Mouse (Mus musculus) spleen, adult 2 months (tissue): ENCODE data around the gene Dhx37. TPM values are rescaled to one million over a fixed set of nuclear protein-coding genes. Genes with fewer than 3 reads are reported as not detected.
"Not testable (repeated sequence)": the region's sequence is repeated elsewhere in the genome, so short reads cannot be mapped to it uniquely, and the experiment has no call there.

Experiments
- DNase-seq, 2 experiments: peaks; one replicate each; pipeline versions ENCODE4 v3.0.0 to v3.0.0-alpha.2; 2012 to 2021; ENCODE audit warnings: low spot score in 2 of 2, low read depth in 1 of 2
- H3K27ac ChIP-seq: fragments of 200-500 bp; 2 replicates; pipeline ENCODE4 v1.5.1; 2012; ENCODE audit warnings: low read length, inconsistent platforms; ENCODE audit not compliant: insufficient read depth
- H3K27me3 ChIP-seq: fragments of 200-500 bp; 2 replicates; pipeline ENCODE4 v1.6.1; 2012; ENCODE audit warnings: mild to moderate bottlenecking, moderate library complexity, low read length, inconsistent platforms; ENCODE audit not compliant: control insufficient read depth, insufficient read depth
- H3K36me3 ChIP-seq: fragments of 200-500 bp; 2 replicates; pipeline ENCODE4 v1.6.1; 2012; ENCODE audit warnings: mild to moderate bottlenecking, low read length, inconsistent platforms; ENCODE audit not compliant: control insufficient read depth, insufficient read depth
- H3K4me1 ChIP-seq: fragments of 200-500 bp; 2 replicates; pipeline ENCODE4 v1.6.1; 2011; ENCODE audit warnings: inconsistent platforms; ENCODE audit not compliant: control insufficient read depth, insufficient read depth, insufficient read length
- H3K4me3 ChIP-seq: fragments of 200-500 bp; 2 replicates; pipeline ENCODE4 v1.5.1; 2011; ENCODE audit warnings: mild to moderate bottlenecking, inconsistent platforms; ENCODE audit not compliant: insufficient read depth, insufficient read length; ENCODE audit errors: extremely low read depth
- CTCF ChIP-seq: fragments of 200-500 bp; IDR thresholded peaks from 2 replicates; pipeline ENCODE4 v1.5.1; 2011; ENCODE audit warnings: mild to moderate bottlenecking, inconsistent platforms; ENCODE audit not compliant: insufficient read depth, insufficient read length, insufficient replicate concordance; ENCODE audit errors: extremely low read depth
- POLR2A ChIP-seq: fragments of 200-500 bp; IDR thresholded peaks from 2 replicates; pipeline ENCODE4 v1.6.1; 2011; ENCODE audit warnings: low read depth, low read length, inconsistent platforms
- WGBS: fragments of 180-500 bp; shearing (Covaris S2); methylation state at CpG from one replicate; pipeline ENCODE4 v1.1.7; 2018; 5-methylcytosine and 5-hydroxymethylcytosine counted together
- polyA plus RNA-seq: library from polyadenylated mRNA; depleted of rRNA; stranded (reverse); fragments of >200 nt; gene quantifications from 2 replicates; pipeline ENCODE4 v1.2.3, GENCODE M21; 2012

The Dhx37 gene
- polyA plus RNA-seq, 1 experiment, result 17.0 TPM

GRCm38 (mm10) chr5:125426343-125426742, 7.6 kb downstream of the Dhx37 start:
- Histone ChIP-seq H3K4me3 (no peak overlapping the region), H3K27me3 (no peaks in the 10 kb centered on the region), H3K27ac (no peak overlapping the region), H3K4me1 (no peaks in the 10 kb centered on the region), H3K36me3 (peaks cover 68% of the 10 kb centered on the region)
- TF ChIP-seq POLR2A, result no peak
- no peak for TF ChIP-seq CTCF
- DNase-seq, result no peak
- 86% methylated on average over 10 of the region's 10 CpGs for WGBS

GRCm38 (mm10) chr5:125425698-125426276, 8.1 kb downstream of the Dhx37 start:
- DNase-seq, result no peak
- H3K36me3 ChIP-seq, result peaks cover 69% of the 10 kb centered on the region
- TF ChIP-seq CTCF (no peak), POLR2A (no peak)
- H3K27me3 ChIP-seq, result no peaks in the 10 kb centered on the region
- WGBS, result 62% methylated on average over 10 of the region's 10 CpGs
- no peaks in the 10 kb centered on the region for H3K4me1 ChIP-seq
- H3K4me3 ChIP-seq, result no peak overlapping the region
- no peak overlapping the region for H3K27ac ChIP-seq

- peak in 1 of 2 experiments; percentile 47 for DNase-seq
- Histone ChIP-seq H3K27me3 (no peaks in the 10 kb centered on the region), H3K4me3 (no peak overlapping the region), H3K36me3 (peaks cover 47% of the 10 kb centered on the region), H3K27ac (peak overlapping the region; percentile 38; the same call in 1 of the 2 replicates), H3K4me1 (peaks cover 7% of the 10 kb centered on the region)
- no peak for TF ChIP-seq POLR2A
- no peak for TF ChIP-seq CTCF
- 24% methylated on average over 11 of the region's 11 CpGs for WGBS
Measured at GRCm38 (mm10) chr5:125419124-125419523, 14.8 kb downstream of the Dhx37 start.

- no peak for DNase-seq
- Histone ChIP-seq H3K36me3 (peaks cover 45% of the 10 kb centered on the region), H3K27me3 (no peaks in the 10 kb centered on the region), H3K4me1 (peaks cover 7% of the 10 kb centered on the region), H3K4me3 (no peak overlapping the region), H3K27ac (peak overlapping the region; percentile 38; the same call in 1 of the 2 replicates)
- TF ChIP-seq CTCF, result no peak
- no peak for TF ChIP-seq POLR2A
- WGBS, result 85% methylated on average over 12 of the region's 12 CpGs
Measured at GRCm38 (mm10) chr5:125418636-125419035, 15.3 kb downstream of the Dhx37 start.

- WGBS, result 92% methylated on average over 8 of the region's 8 CpGs
- peaks cover 32% of the 10 kb centered on the region for H3K36me3 ChIP-seq
- TF ChIP-seq CTCF (no peak), POLR2A (no peak)
- H3K27me3 ChIP-seq, result no peaks in the 10 kb centered on the region
- H3K4me1 ChIP-seq, result peaks cover 7% of the 10 kb centered on the region
- no peak overlapping the region for H3K27ac ChIP-seq
- DNase-seq, result no peak
- no peak overlapping the region for H3K4me3 ChIP-seq
Measured at GRCm38 (mm10) chr5:125416183-125416582, 17.7 kb downstream of the Dhx37 start.

- 87% methylated on average over 4 of the region's 4 CpGs for WGBS
- TF ChIP-seq POLR2A (no peak), CTCF (no peak)
Measured at GRCm38 (mm10) chr5:125413763-125414162, 20.2 kb downstream of the Dhx37 start.

GRCm38 (mm10) chr5:125412536-125412935, 21.4 kb downstream of the Dhx37 start:
- peaks cover 17% of the 10 kb centered on the region for H3K36me3 ChIP-seq
- not testable (repeated sequence) for H3K27me3 ChIP-seq, H3K4me3 ChIP-seq, H3K27ac ChIP-seq, H3K4me1 ChIP-seq, DNase-seq
- WGBS, result 83% methylated on average over 8 of the region's 8 CpGs

More at GRCm38 (mm10) chr5:125413763-125414162, 20.2 kb downstream of the Dhx37 start:
- Histone ChIP-seq H3K4me3 (no peak overlapping the region), H3K27ac (no peak overlapping the region), H3K4me1 (peaks cover 3% of the 10 kb centered on the region; the same call in 1 of the 2 replicates), H3K36me3 (peaks cover 25% of the 10 kb centered on the region), H3K27me3 (no peaks in the 10 kb centered on the region)
- no peak for DNase-seq
